Mouse (Mus musculus): ENCODE data around the gene Speer4f1. TPM values are rescaled to one million over a fixed set of nuclear protein-coding genes. Genes with fewer than 3 reads are reported as not detected.
"Not testable (repeated sequence)": the region's sequence is repeated elsewhere in the genome, so short reads cannot be mapped to it uniquely, and the experiment has no call there.

Gene Speer4f1
- total RNA-seq (2014; rRNA removed) (not detected in 2 replicates), polyA plus RNA-seq (2015; fragmentation: Nextera tagmentation; extraction: Ambion mirVana) (not detected in 2 replicates)

DNA sequence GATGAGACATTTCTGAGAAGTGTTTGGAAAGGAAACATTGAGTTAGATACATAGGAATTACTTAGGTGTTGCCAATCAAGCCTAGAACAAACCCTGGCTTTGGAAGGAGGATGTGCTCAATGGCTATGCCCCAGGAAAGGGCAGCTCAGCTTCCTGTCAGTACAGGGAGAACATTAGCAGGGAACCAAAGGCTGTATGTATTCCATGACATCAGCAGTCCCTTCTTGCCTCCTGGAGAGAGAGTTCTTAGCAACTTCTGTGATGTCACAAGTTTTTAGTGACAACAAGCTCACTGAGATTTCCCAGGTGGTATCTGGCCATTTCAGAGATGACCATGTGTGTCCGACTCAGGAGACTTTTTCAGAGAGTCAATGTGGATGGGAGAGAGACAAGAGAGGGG lies at the start of gene Speer4f1:
Speer4f1 (plus strand) TSS at position 301 of the 400 bp plus-strand sequence.
- H3K9ac ChIP-seq (replicated peaks; ENCODE audit: low read length, poor library complexity, severe bottlenecking); H3K27me3 ChIP-seq (ENCODE audit: insufficient read depth, low read length); H3K4me1 ChIP-seq (ENCODE audit: insufficient read depth, low read length); H3K4me2 ChIP-seq (ENCODE audit: low read depth, low read length, poor library complexity, severe bottlenecking); H3K9me3 ChIP-seq (ENCODE audit: low read length); H3K4me3 ChIP-seq (ENCODE audit: low read depth, low read length); H3K27ac ChIP-seq (ENCODE audit: low read depth, low read length); DNase-seq (ENCODE audit: low spot score); ATAC-seq (ENCODE audit: low FRiP score); H3K36me3 ChIP-seq (ENCODE audit: insufficient read depth, low read length): not testable (repeated sequence)
- 84% methylated on average over 1 of the region's 1 CpGs for WGBS

- ATAC-seq (ENCODE audit: low FRiP score) (no peak), DNase-seq (ENCODE audit: low spot score) (no peak)
- Histone ChIP-seq H3K9me3 (ENCODE audit: low read length) (no peaks in the 10 kb centered on the region), H3K4me3 (ENCODE audit: low read depth, low read length) (no peak overlapping the region), H3K27ac (ENCODE audit: low read depth, low read length) (no peak overlapping the region), H3K9ac (replicated peaks; ENCODE audit: low read length, poor library complexity, severe bottlenecking) (no peak overlapping the region), H3K36me3 (ENCODE audit: insufficient read depth, low read length) (no peaks in the 10 kb centered on the region), H3K4me2 (ENCODE audit: low read depth, low read length, poor library complexity, severe bottlenecking) (no peak overlapping the region), H3K4me1 (ENCODE audit: insufficient read depth, low read length) (no peaks in the 10 kb centered on the region), H3K27me3 (ENCODE audit: insufficient read depth, low read length) (no peaks in the 10 kb centered on the region)
- no peak for TF ChIP-seq CTCF (IDR thresholded peaks at IDR 0.05)
- 71% methylated on average over 1 of the region's 1 CpGs for WGBS
Measured at GRCm38 (mm10) chr5:17426930-17427329, 49.0 kb upstream of the Speer4f1 start.

GRCm38 (mm10) chr5:17434721-17435120 lies 41.2 kb upstream of the Speer4f1 start:
- ATAC-seq (ENCODE audit: low FRiP score) (no peak), DNase-seq (ENCODE audit: low spot score) (no peak)
- Histone ChIP-seq H3K4me1 (ENCODE audit: insufficient read depth, low read length) (no peaks in the 10 kb centered on the region), H3K27ac (ENCODE audit: low read depth, low read length) (no peak overlapping the region), H3K9ac (replicated peaks; ENCODE audit: low read length, poor library complexity, severe bottlenecking) (no peak overlapping the region), H3K36me3 (ENCODE audit: insufficient read depth, low read length) (no peaks in the 10 kb centered on the region), H3K4me3 (ENCODE audit: low read depth, low read length) (no peak overlapping the region), H3K4me2 (ENCODE audit: low read depth, low read length, poor library complexity, severe bottlenecking) (no peak overlapping the region), H3K27me3 (ENCODE audit: insufficient read depth, low read length) (no peaks in the 10 kb centered on the region), H3K9me3 (ENCODE audit: low read length) (no peaks in the 10 kb centered on the region)
- 73% methylated on average over 3 of the region's 3 CpGs for WGBS
- TF ChIP-seq CTCF (IDR thresholded peaks at IDR 0.05) = no peak

DNA sequence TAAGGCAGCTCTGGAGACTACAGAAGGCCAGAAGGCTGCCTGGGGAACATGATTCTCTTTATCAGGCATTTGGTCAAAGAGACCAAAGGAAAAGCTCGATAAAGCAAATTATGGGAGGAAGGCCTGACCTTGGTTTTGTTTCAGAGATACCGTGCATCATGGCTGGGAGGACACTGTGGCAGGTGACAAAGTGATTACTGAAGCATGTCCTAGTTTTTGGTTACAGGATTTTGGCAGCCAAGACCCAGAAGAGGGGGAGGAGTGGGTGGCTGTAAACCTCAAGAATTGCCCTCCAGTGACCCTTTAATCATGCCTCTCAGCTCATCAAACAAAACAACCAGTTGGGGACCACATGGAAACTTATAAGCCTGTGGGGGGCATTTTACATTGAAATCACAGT lies 39.7 kb upstream of the Speer4f1 start:
- DNase-seq (ENCODE audit: low spot score) = no peak
- WGBS = 12% methylated on average over 2 of the region's 2 CpGs
- no peaks in the 10 kb centered on the region for H3K9me3 ChIP-seq (ENCODE audit: low read length)
- H3K9ac ChIP-seq (replicated peaks; ENCODE audit: low read length, poor library complexity, severe bottlenecking) = no peak overlapping the region
- no peaks in the 10 kb centered on the region for H3K36me3 ChIP-seq (ENCODE audit: insufficient read depth, low read length)
- ATAC-seq (ENCODE audit: low FRiP score) = no peak
- no peak overlapping the region for H3K4me2 ChIP-seq (ENCODE audit: low read depth, low read length, poor library complexity, severe bottlenecking)
- no peaks in the 10 kb centered on the region for H3K27me3 ChIP-seq (ENCODE audit: insufficient read depth, low read length)
- TF ChIP-seq CTCF (IDR thresholded peaks at IDR 0.05) = no peak
- H3K4me3 ChIP-seq (ENCODE audit: low read depth, low read length) = no peak overlapping the region
- no peak overlapping the region for H3K27ac ChIP-seq (ENCODE audit: low read depth, low read length)
- H3K4me1 ChIP-seq (ENCODE audit: insufficient read depth, low read length) = no peaks in the 10 kb centered on the region

- no peak overlapping the region for H3K9ac ChIP-seq (replicated peaks; ENCODE audit: low read length, poor library complexity, severe bottlenecking)
- H3K36me3 ChIP-seq (ENCODE audit: insufficient read depth, low read length) = no peaks in the 10 kb centered on the region
- H3K4me1 ChIP-seq (ENCODE audit: insufficient read depth, low read length) = no peaks in the 10 kb centered on the region
- H3K27me3 ChIP-seq (ENCODE audit: insufficient read depth, low read length) = no peaks in the 10 kb centered on the region
- H3K9me3 ChIP-seq (ENCODE audit: low read length) = no peaks in the 10 kb centered on the region
- no peak for ATAC-seq (ENCODE audit: low FRiP score)
- no peak for DNase-seq (ENCODE audit: low spot score)
- H3K27ac ChIP-seq (ENCODE audit: low read depth, low read length) = no peak overlapping the region
- no peak for TF ChIP-seq CTCF (IDR thresholded peaks at IDR 0.05)
- H3K4me3 ChIP-seq (ENCODE audit: low read depth, low read length) = no peak overlapping the region
- no peak overlapping the region for H3K4me2 ChIP-seq (ENCODE audit: low read depth, low read length, poor library complexity, severe bottlenecking)
Measured at GRCm38 (mm10) chr5:17439487-17440102, 36.3 kb upstream of the Speer4f1 start.

- Histone ChIP-seq H3K4me1 (ENCODE audit: insufficient read depth, low read length) (no peaks in the 10 kb centered on the region), H3K36me3 (ENCODE audit: insufficient read depth, low read length) (no peaks in the 10 kb centered on the region), H3K4me2 (ENCODE audit: low read depth, low read length, poor library complexity, severe bottlenecking) (no peak overlapping the region), H3K9ac (replicated peaks; ENCODE audit: low read length, poor library complexity, severe bottlenecking) (no peak overlapping the region), H3K27ac (ENCODE audit: low read depth, low read length) (no peak overlapping the region), H3K4me3 (ENCODE audit: low read depth, low read length) (no peak overlapping the region), H3K9me3 (ENCODE audit: low read length) (no peaks in the 10 kb centered on the region), H3K27me3 (ENCODE audit: insufficient read depth, low read length) (no peaks in the 10 kb centered on the region)
- 89% methylated on average over 5 of the region's 5 CpGs for WGBS
- DNase-seq (ENCODE audit: low spot score) (no peak), ATAC-seq (ENCODE audit: low FRiP score) (no peak)
- TF ChIP-seq CTCF (IDR thresholded peaks at IDR 0.05) = no peak
Measured at GRCm38 (mm10) chr5:17454059-17454458, 21.8 kb upstream of the Speer4f1 start.
